Mouse (Mus musculus): ENCODE results near the gene Fabp1.

The Fabp1 gene

GRCm38 (mm10) chr6:71211917-71212316, 12.3 kb downstream of the Fabp1 start:
- no peak for DNase-seq (ENCODE audit: low spot score in 2 of 2)

- DNase-seq (ENCODE audit: low spot score in 2 of 2): no peak
Observed at GRCm38 (mm10) chr6:71212471-71212870, 12.8 kb downstream of the Fabp1 start.

- DNase-seq (ENCODE audit: low spot score in 2 of 2): no peak
Observed at GRCm38 (mm10) chr6:71221501-71221900, 21.9 kb downstream of the Fabp1 start.

DNA sequence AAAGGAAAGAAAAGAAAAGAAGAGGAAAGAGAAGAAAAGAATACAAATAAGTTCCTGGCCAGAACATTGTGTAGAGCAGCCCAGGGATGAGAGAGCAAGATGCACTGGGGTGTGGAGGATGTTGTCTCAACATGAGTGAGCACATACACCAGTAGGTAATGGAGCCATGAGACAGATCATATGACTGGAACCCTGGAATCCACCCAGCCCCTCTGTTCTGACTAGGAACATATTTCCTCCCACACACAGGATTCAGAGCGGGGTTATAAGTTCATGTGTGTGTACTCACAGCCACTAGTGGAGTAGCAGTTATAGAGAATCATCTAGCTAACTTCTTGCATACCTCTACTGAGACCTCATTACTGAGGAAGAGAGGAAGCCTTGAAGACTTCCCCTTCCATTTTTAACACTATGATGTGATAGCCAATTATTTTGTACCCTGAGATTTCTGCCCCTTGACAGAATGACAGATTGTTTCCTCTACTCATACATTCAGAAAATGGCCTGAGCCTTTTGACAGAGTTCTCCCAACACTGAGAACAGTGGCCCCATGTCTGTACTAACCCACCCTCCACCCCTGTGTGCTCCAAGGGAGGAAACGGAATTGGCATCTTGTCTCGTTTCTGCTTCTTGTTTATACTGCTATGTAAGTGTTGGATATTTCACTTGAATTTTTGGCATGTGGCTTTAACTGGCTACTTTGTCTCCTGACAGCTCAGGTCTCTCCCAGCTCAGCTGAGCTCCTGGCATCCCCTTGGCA, 24.7 kb downstream of the Fabp1 start:
- no peak for DNase-seq (ENCODE audit: low spot score in 2 of 2)

DNA sequence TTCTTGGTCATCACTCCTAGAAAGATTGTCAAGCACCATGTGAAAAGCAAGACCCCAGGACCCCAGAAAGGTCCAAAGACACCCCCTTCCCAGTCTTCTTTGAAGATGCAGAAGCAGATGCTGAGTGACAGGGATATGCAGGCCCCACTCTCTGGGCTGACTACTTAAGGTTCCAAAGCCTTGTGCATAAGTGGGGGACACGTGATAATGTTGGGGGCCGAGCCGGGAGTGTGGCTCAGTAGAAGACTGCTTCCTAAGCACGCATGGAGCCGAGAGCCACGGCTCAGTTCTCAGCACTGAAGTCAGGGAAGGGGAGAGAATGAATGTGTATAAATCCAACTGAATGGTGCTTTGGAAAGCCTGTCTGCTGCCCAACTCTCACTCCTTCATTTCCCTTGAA, 26.9 kb downstream of the Fabp1 start:
- no peak for DNase-seq (ENCODE audit: low spot score in 2 of 2)

- no peak for DNase-seq (ENCODE audit: low spot score in 2 of 2)
Observed at GRCm38 (mm10) chr6:71227157-71227770, 27.6 kb downstream of the Fabp1 start.

DNA sequence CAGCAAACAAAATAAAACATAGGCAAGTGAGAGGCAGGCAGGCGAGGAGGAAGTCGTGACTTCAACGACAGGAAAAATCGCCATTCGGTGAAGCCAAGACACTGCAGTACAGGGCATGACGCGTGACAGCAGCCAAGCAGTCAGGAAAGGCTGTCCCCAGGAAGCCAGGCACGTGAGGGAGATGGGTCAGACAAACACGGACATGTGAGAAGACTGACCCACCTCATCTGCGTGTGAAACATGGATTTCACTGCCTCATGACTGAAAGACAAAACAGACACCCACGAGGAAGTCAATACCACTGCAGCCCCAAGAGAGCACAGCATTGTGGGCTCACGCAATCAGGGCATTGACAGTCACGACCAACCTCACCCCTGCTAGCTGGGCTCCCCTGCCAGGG, 35.5 kb downstream of the Fabp1 start:
- DNase-seq (ENCODE audit: low spot score in 2 of 2): no peak

DNA sequence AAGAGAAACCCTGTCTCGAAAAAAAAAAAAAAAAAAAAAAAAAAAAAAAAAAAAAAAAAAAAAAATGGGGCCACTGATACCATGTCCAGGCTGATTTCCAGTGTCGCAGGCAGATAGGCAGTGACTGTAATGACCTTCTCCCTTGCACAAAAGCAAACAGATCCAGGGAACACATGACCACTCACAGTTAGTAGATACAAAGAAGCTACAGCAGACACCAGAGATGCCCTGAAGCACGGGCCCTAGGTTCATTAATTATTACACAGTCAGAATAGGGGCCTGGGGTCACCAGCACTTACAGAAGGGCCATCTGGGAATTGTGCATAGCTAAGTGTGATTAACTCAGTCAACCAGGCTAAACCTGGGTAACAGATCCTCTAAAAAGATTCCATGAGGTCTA, 36.3 kb downstream of the Fabp1 start:
- no peak for DNase-seq (ENCODE audit: low spot score in 2 of 2)

GRCm38 (mm10) chr6:71236506-71236905, 36.9 kb downstream of the Fabp1 start:
- DNase-seq (ENCODE audit: low spot score in 2 of 2): no peak

- no peak for DNase-seq (ENCODE audit: low spot score in 2 of 2)
Observed at GRCm38 (mm10) chr6:71237031-71237431, 37.4 kb downstream of the Fabp1 start.

- DNase-seq (ENCODE audit: low spot score in 2 of 2): no peak
Observed at GRCm38 (mm10) chr6:71239069-71239750, 39.6 kb downstream of the Fabp1 start.

DNA sequence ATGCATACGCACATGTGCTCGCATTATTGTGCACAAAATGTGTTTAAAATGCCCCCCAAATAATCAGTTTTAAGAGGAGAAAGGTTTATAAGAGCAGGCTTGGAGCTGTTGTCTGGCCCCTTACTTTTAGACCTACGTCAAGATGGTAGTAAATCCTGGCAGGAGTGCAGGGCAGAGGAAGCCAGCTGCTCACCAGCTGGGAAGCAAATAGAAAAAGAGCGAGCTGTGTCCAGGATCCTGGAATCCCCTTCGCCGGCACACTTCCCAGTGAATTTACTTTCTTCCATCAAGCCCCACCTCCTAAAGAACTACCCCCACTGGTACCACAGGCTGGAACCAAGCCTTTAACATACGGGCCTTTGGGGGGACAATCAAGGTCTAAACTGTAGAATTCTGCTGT, 41.2 kb downstream of the Fabp1 start:
- no peak for DNase-seq (ENCODE audit: low spot score in 2 of 2)

- DNase-seq (ENCODE audit: low spot score in 2 of 2): no peak
Observed at GRCm38 (mm10) chr6:71242811-71243210, 43.2 kb downstream of the Fabp1 start.

DNA sequence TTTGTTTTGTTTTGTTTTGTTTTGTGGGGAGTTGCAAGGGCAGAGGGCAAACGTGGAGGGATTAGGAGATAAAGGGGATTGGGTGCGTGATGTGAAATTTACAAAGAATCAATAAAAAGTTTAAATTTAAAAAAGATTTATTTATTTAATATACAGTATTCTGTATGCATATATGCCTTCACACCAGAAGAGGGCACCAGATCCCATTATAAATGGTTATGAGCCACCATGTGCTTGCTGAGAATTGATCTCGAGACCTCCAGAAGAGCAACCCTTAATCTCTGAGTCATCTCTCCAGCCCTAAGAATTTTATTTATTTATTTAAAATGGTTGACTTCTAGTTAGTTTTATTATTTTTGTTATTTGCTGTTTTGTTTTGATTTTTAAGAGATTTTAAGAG, 43.6 kb downstream of the Fabp1 start:
- DNase-seq (ENCODE audit: low spot score in 2 of 2): no peak

DNA sequence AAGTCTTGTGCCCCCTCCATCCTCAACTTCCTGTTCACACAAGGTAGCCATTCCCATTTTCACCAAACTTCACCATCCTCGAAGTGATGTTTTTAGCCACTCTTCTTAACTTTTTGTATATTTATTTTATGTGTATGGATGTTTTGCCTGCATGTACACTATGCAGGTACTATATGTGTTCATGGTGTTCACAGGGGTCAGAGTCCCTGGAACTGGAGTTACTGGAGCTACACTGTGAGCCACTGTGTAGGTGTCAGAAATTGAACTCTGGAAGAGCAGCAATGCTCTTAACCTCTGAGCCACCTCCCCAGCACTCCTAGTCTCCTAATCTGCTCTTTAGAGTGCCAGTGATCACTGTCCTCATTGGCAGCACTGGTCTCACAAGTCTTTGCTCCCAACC, 48.8 kb downstream of the Fabp1 start:
- DNase-seq (ENCODE audit: low spot score in 2 of 2): no peak

DNA sequence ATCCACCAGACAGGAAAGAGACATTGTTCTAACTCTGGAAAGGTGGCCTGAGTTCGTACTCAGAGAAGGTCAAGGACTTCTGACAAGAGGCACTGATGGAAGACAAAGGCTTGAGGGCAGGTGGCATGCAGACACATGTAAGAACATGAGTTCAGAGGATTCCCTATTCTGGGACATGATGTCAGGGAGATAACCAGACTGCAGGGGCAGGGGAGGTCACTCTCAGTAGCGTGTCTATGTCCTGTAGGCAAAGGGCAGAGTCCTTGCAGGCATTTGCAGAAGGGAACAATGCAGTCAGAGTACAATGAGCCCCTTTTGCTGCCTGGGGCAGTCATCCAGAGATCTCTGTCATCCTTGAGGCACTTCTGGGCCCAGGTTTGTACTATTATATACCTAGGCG, 50.0 kb downstream of the Fabp1 start:
- no peak for DNase-seq (ENCODE audit: low spot score in 2 of 2)

GRCm38 (mm10) chr6:71250951-71251350, 51.3 kb downstream of the Fabp1 start:
- no peak for DNase-seq (ENCODE audit: low spot score in 2 of 2)

DNA sequence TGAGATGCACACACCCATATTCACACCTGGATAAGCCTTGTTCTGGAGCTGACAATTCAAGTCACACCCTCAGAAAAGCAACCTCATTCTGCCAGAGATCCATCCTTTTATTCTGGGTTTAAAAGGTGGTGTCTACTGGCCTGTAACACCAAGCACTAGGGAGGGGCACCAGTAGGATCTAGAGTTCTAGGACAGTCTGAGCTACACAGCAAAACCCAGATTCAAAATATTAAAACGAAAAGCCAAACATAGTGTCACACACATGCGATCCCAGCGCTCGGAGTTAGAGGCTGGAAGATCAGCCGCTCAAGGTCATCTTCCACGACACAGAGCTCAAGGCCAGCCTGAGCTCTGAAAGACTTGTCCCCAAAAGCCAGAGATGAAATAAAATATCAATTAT, 54.8 kb downstream of the Fabp1 start:
- DNase-seq (ENCODE audit: low spot score in 2 of 2): no peak

Measured in spleen, postnatal 36 days (tissue).